Comparison of ENCODE assay signal across 8 mouse cellular contexts in genomic region chr5:91861440-91862187, GRCm38 (mm10).
DNase-seq lines count a peak whose midpoint lies in the region; ATAC-seq and TF ChIP-seq lines count a peak whose summit lies in the region.
"Had no signal": no experiment of that assay in that cellular context is flagged by ENCODE, and none has a peak within 500 bp of the region (broad histone marks: within the 10 kb centered on the region; RNA-seq: fewer than 3 reads in every experiment).

No protein-coding gene starts in this region.

- no peaks in the 10 kb centered on the region for H3K79me2 ChIP-seq in CH12.LX (replicated peaks; ENCODE audit: control insufficient read depth, extremely low read depth, insufficient read depth, poor library complexity, severe bottlenecking)

- 67% methylated on average over 11 of the region's 11 CpGs for whole genome bisulfite sequencing in heart, embryonic 12.5 days

- H3K4me3 ChIP-seq in CH12.LX (replicated peaks in 1 of 3; ENCODE audit: low read depth in 2 of 3, low read length in 2 of 3, poor library complexity in 1 of 3) (no peak overlapping the region), ES-E14 (ENCODE audit: insufficient read depth in 1 of 2, low read depth in 1 of 2, low read length in 2 of 2, poor library complexity in 1 of 2, severe bottlenecking in 1 of 2) (no peak overlapping the region)
- no peak overlapping the region for H3K4me3 ChIP-seq in heart, embryonic 12.5 days
- H3K4me3 ChIP-seq: erythroblast, embryonic 14.5 days had no signal

- TF ChIP-seq CTCF in CH12.LX (conservative IDR thresholded peaks at IDR 0.05 in 1 of 2, IDR thresholded peaks at IDR 0.05 in 1 of 2; ENCODE audit: low read depth in 2 of 2, low read length in 2 of 2), result peak in 1 of 2 experiments; percentile 57; a peak in 2 of 4 replicates

- dilution Hi-C loops in CH12.LX (cut with MboI; ENCODE audit: extremely low pct_ligation_motif_present, extremely low pct_unique_long_range_greater_than_20kb, low sequenced_read_pairs), result no loop called here

- H3K27me3 ChIP-seq in CH12.LX (replicated peaks), result no peaks in the 10 kb centered on the region
- H3K27me3 ChIP-seq in heart, embryonic 12.5 days (replicated peaks), result no peaks in the 10 kb centered on the region

- ATAC-seq in heart, embryonic 12.5 days (ENCODE audit: insufficient number of reproducible peaks, low FRiP score), result 0 out of 2 replicates have a peak, but pooled peaks have one; percentile 22

- no peak for TF ChIP-seq POLR2A in CH12.LX (IDR thresholded peaks at IDR 0.05; ENCODE audit: low read depth, low read length)

- TF ChIP-seq RAD21 in CH12.LX (IDR thresholded peaks at IDR 0.05; ENCODE audit: low read depth, low read length), result peak; percentile 63

- H3K36me3 ChIP-seq in CH12.LX (replicated peaks in 1 of 2; ENCODE audit: control insufficient read depth in 1 of 2, insufficient read depth in 1 of 2, low read length in 1 of 2) (no peaks in the 10 kb centered on the region), ES-E14 (ENCODE audit: control insufficient read depth, insufficient read depth, low read length, poor library complexity, severe bottlenecking) (no peaks in the 10 kb centered on the region)
- H3K36me3 ChIP-seq in heart, embryonic 12.5 days, result no peaks in the 10 kb centered on the region

- in situ Hi-C loops in CH12.LX (cut with MboI; ENCODE audit: low pct_ligation_motif_present, low pct_unique_long_range_greater_than_20kb, low sequenced_read_pairs), result no loop called here
- in situ Hi-C loops in ES-E14 (cut with MboI; ENCODE audit: low sequenced_read_pairs in 2 of 2, unreplicated experiment in 2 of 2), result no loop called here

- H3K9ac ChIP-seq in CH12.LX (ENCODE audit: insufficient read depth, low read depth), result no peak overlapping the region
- no peak overlapping the region for H3K9ac ChIP-seq in ES-E14 (ENCODE audit: insufficient read depth, low read depth, low read length, poor library complexity, severe bottlenecking)
- no peak overlapping the region for H3K9ac ChIP-seq in heart, embryonic 12.5 days

- no peak overlapping the region for H3K4me2 ChIP-seq in CH12.LX (ENCODE audit: insufficient read depth, low read depth, poor library complexity, severe bottlenecking)
- H3K4me2 ChIP-seq in heart, embryonic 12.5 days, result no peak overlapping the region

- no peak for TF ChIP-seq EP300 in CH12.LX (IDR thresholded peaks at IDR 0.05; ENCODE audit: low read length)

- H3K4me1 ChIP-seq in CH12.LX (ENCODE audit: control insufficient read depth in 1 of 2, insufficient read depth in 2 of 2) (no peaks in the 10 kb centered on the region), ES-E14 (ENCODE audit: control insufficient read depth in 2 of 2, insufficient read depth in 2 of 2, low read length in 2 of 2, poor library complexity in 1 of 2) (no peaks in the 10 kb centered on the region)
- H3K4me1 ChIP-seq in heart, embryonic 12.5 days (replicated peaks), result 0 out of 2 replicates have a peak, but pooled peaks cover 4% of the 10 kb centered on the region

- peak; percentile 18 to 24 for DNase-seq in layer of hippocampus, adult 8-10 months (ENCODE audit: low spot score in 2 of 2)
- DNase-seq in layer of hippocampus, postnatal 10 days (ENCODE audit: low spot score in 2 of 2), result no peak
- peak; percentile 19 for DNase-seq in CH12.LX (ENCODE audit: extremely low read depth)
- no peak for DNase-seq in ES-E14 (ENCODE audit: low read depth, low spot score)
- peak; percentile 32 to 33 for DNase-seq in right cerebral cortex, postnatal 10 days (ENCODE audit: low spot score in 2 of 2)
- no peak for DNase-seq in spleen, adult 12 weeks (ENCODE audit: low spot score)

- no peak overlapping the region for H3K27ac ChIP-seq in CH12.LX (ENCODE audit: insufficient read depth, low read depth)
- H3K27ac ChIP-seq in ES-E14 (ENCODE audit: insufficient read depth, low read depth, low read length, poor library complexity, severe bottlenecking), result no peak overlapping the region
- no peak overlapping the region for H3K27ac ChIP-seq in heart, embryonic 12.5 days (ENCODE audit: poor library complexity, severe bottlenecking)

- H3K9me3 ChIP-seq in CH12.LX (replicated peaks; ENCODE audit: low read length) (peaks cover 3% of the 10 kb centered on the region), ES-E14 (ENCODE audit: control insufficient read depth, insufficient read depth, low read depth, low read length) (no peaks in the 10 kb centered on the region)
- H3K9me3 ChIP-seq in heart, embryonic 12.5 days (replicated peaks), result peaks cover 10% of the 10 kb centered on the region

TF ChIP-seq in CH12.LX, 34 proteins besides CTCF, POLR2A, EP300 and RAD21:
- TF ChIP-seq MAFK (IDR thresholded peaks at IDR 0.05; ENCODE audit: insufficient replicate concordance, low read length) (no peak), SMC3 (IDR thresholded peaks at IDR 0.05; ENCODE audit: low read depth, low read length) (peak; percentile 52)

TF ChIP-seq in ES-E14, 5 proteins besides CTCF, POLR2A, EP300 and RAD21:
- TF ChIP-seq ZNF384 (IDR thresholded peaks at IDR 0.05; ENCODE audit: low read depth, low read length) (no peak), CHD2 (IDR thresholded peaks at IDR 0.05; ENCODE audit: low read depth, low read length) (no peak), HCFC1 (IDR thresholded peaks at IDR 0.05; ENCODE audit: borderline replicate concordance, insufficient read depth, low read length) (no peak), MAFK (IDR thresholded peaks at IDR 0.05; ENCODE audit: insufficient read depth, low read depth, low read length) (no peak), ZC3H11A (IDR thresholded peaks at IDR 0.05; ENCODE audit: borderline replicate concordance, low read depth, low read length) (peak; percentile 63)
TF ChIP-seq in ES-E14: peak in this region for 1.

Comparison
In these comparisons a context has a peak if more than half of its experiments do, and no peak if none do; other contexts are left out.
1. DNase-seq: peak in layer of hippocampus, adult 8-10 months (2 of 2), CH12.LX (single experiment) and right cerebral cortex, postnatal 10 days (2 of 2); none in layer of hippocampus, postnatal 10 days (0 of 2), ES-E14 (single experiment) and spleen, adult 12 weeks (single experiment).